Mouse (Mus musculus) heart, postnatal 0 days (tissue): ENCODE measurements around the gene Lrrk1.

Experiments
- CTCF ChIP-seq: IDR thresholded peaks from 2 replicates; pipeline ENCODE4 v1.5.1; 2016; ENCODE audit warnings: antibody characterized with exemption, control low read depth, low read depth
- EP300 ChIP-seq: IDR thresholded peaks from 2 replicates; pipeline ENCODE4 v1.6.1; 2016; ENCODE audit warnings: antibody characterized with exemption, low read depth

DNA sequence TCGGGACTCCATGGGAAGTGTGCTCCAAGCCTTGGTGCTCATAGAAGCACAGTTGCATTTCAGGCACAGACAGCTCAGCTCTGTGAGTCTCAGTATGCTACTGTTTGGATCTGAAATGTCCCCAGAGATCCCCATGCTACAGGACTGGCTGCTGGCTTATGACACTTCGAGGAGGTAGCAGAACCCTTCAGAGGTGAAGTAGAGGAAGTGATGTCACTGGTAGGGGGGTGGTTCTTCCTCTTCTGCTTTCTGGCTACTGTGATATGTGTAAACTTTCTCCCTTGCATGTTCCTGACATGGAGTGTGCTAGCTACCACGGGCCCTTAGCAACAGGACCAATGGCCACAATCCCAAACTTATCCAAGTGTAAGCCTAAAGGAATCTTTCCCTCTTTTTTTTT is 162.3 kb downstream of the Lrrk1 start:
- TF ChIP-seq CTCF (no peak), EP300 (no peak)
